Mouse (Mus musculus) ES-E14 (cell line): ENCODE data around the gene Adamts8.

Source experiments
- CHD2 ChIP-seq: IDR thresholded peaks from 2 replicates; pipeline ENCODE4 v1.6.1; 2014; ENCODE audit warnings: mild to moderate bottlenecking, low read depth, low read length, inconsistent platforms
- HCFC1 ChIP-seq: IDR thresholded peaks from 2 replicates; pipeline ENCODE4 v1.6.1; 2012; ENCODE audit warnings: low read length, inconsistent platforms, borderline replicate concordance; ENCODE audit not compliant: insufficient read depth
- MAFK ChIP-seq: IDR thresholded peaks from 2 replicates; pipeline ENCODE4 v1.6.1; 2014; ENCODE audit warnings: mild to moderate bottlenecking, low read depth, low read length, inconsistent platforms; ENCODE audit not compliant: insufficient read depth
- ZC3H11A ChIP-seq: IDR thresholded peaks from 2 replicates; pipeline ENCODE4 v1.6.1; 2012; ENCODE audit warnings: low read depth, mild to moderate bottlenecking, inconsistent platforms, low read length, borderline replicate concordance
- ZNF384 ChIP-seq: IDR thresholded peaks from 2 replicates; pipeline ENCODE4 v1.6.1; 2012; ENCODE audit warnings: low read depth, low read length, inconsistent platforms

DNA sequence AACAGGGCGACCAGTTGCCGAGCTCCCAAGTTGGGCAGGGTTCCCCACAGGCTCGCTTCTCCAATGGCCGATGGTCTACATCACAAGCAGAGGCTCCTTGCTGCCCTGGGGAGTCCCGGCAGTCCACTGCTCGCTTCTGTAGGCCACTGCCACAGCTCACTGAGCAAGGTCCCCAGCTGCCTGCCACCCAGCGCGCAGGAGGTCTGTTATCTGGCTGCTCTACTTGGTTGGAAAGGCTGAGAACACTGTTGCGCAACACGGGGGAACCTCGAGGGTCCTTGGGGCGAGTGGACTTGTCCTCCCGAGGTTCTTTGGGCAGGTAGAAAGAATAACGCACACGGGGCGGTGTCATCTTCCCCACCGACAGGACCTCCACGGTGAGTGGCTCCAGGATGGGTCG, 40.2 kb upstream of the Adamts8 start:
- TF ChIP-seq ZC3H11A, result no peak
- TF ChIP-seq ZNF384, result no peak
- TF ChIP-seq CHD2, result no peak
- TF ChIP-seq HCFC1, result no peak
- no peak for TF ChIP-seq MAFK
